Mouse (Mus musculus) neural tube, embryonic 13.5 days (tissue): ENCODE results near the gene Supt6. TPM values are rescaled to one million over a fixed set of nuclear protein-coding genes. Genes with fewer than 3 reads are reported as not detected.
A peak's percentile ranks its signal among the peaks of the same experiment; 100 is the strongest.

ENCODE experiments used
- ATAC-seq: fragments of 200-750 bp; cut with Nextera tagmentation; 2 replicates; pipeline ENCODE4 v1.8.0; 2017; ENCODE audit warnings: low read depth, mild to moderate bottlenecking, moderate TSS enrichment, moderate library complexity
- H3K27ac ChIP-seq: fragments of 300-500 bp; sonication (generic); replicated peaks from 2 replicates; pipeline ENCODE4 v1.5.1; 2015; ENCODE audit warnings: moderate library complexity, mild to moderate bottlenecking, inconsistent platforms
- H3K27me3 ChIP-seq: fragments of 300-500 bp; sonication (generic); 2 replicates; pipeline ENCODE4 v1.6.1; 2015; ENCODE audit warnings: mild to moderate bottlenecking, inconsistent platforms
- H3K36me3 ChIP-seq: fragments of 300-500 bp; sonication (generic); 2 replicates; pipeline ENCODE4 v1.6.1; 2015; ENCODE audit warnings: mild to moderate bottlenecking, inconsistent platforms
- H3K4me1 ChIP-seq: fragments of 300-500 bp; sonication (generic); replicated peaks from 2 replicates; pipeline ENCODE4 v1.6.1; 2015; ENCODE audit warnings: inconsistent platforms
- H3K4me2 ChIP-seq: fragments of 300-500 bp; sonication (generic); 2 replicates; pipeline ENCODE4 v1.6.1; 2015; ENCODE audit warnings: inconsistent platforms, mild to moderate bottlenecking, moderate library complexity
- H3K4me3 ChIP-seq: fragments of 300-500 bp; sonication (generic); 2 replicates; pipeline ENCODE4 v1.5.1; 2015; ENCODE audit warnings: mild to moderate bottlenecking, inconsistent platforms
- H3K9ac ChIP-seq: fragments of 300-500 bp; sonication (generic); 2 replicates; pipeline ENCODE4 v1.6.1; 2015; ENCODE audit warnings: moderate library complexity, mild to moderate bottlenecking, inconsistent platforms
- H3K9me3 ChIP-seq: fragments of 300-500 bp; sonication (generic); 2 replicates; pipeline ENCODE4 v1.6.1; 2016; ENCODE audit warnings: inconsistent platforms
- WGBS: fragments of 180-500 bp; shearing (Covaris S2); methylation state at CpG from one replicate; pipeline ENCODE4 v1.1.7; 2015; 5-methylcytosine and 5-hydroxymethylcytosine counted together
- microRNA-seq: library from miRNA; unstranded; fragments of <30 nt; microRNA quantifications from one replicate; pipeline ENCODE4, GENCODE M21; 2016
- polyA plus RNA-seq: library from polyadenylated mRNA; unstranded; fragments of >200 nt; fragmentation: Nextera tagmentation; extraction: Ambion mirVana; gene quantifications from 2 replicates; pipeline ENCODE4 v1.2.1, GENCODE M21; 2015

Gene Supt6
- polyA plus RNA-seq, 1 experiment from 2014 or later = 28.2 TPM

GRCm38 (mm10) chr11:78161169-78161568 lies 84.6 kb downstream of the Supt6 start:
- Histone ChIP-seq H3K9ac (peak overlapping the region; percentile 22; the same call in 1 of the 2 replicates), H3K4me1 (peaks cover 72% of the 10 kb centered on the region), H3K36me3 (peaks cover 62% of the 10 kb centered on the region), H3K4me3 (no peak overlapping the region), H3K4me2 (no peak overlapping the region), H3K27ac (peak overlapping the region; percentile 99; the same call in 1 of the 2 replicates), H3K27me3 (no peaks in the 10 kb centered on the region), H3K9me3 (no peaks in the 10 kb centered on the region)
- no peak for ATAC-seq
- WGBS = 93% methylated on average over 14 of the region's 14 CpGs

- Histone ChIP-seq H3K9ac (peak overlapping the region; percentile 22; the same call in 1 of the 2 replicates), H3K4me2 (no peak overlapping the region), H3K9me3 (no peaks in the 10 kb centered on the region), H3K27me3 (no peaks in the 10 kb centered on the region), H3K27ac (no peak overlapping the region), H3K36me3 (peaks cover 67% of the 10 kb centered on the region), H3K4me3 (no peak overlapping the region), H3K4me1 (peaks cover 67% of the 10 kb centered on the region)
- WGBS = 97% methylated on average over 3 of the region's 3 CpGs
- ATAC-seq = no peak
Observed at GRCm38 (mm10) chr11:78160675-78161074, 85.1 kb downstream of the Supt6 start.

- Histone ChIP-seq H3K27ac (0 out of 2 replicates have a peak overlapping the region, but pooled peaks have one; percentile 38), H3K27me3 (no peaks in the 10 kb centered on the region), H3K4me1 (peaks cover 68% of the 10 kb centered on the region), H3K36me3 (peaks cover 72% of the 10 kb centered on the region), H3K4me2 (no peak overlapping the region), H3K9me3 (no peaks in the 10 kb centered on the region), H3K9ac (no peak overlapping the region), H3K4me3 (no peak overlapping the region)
- no peak for ATAC-seq
- WGBS = 90% methylated on average over 18 of the region's 18 CpGs
Observed at GRCm38 (mm10) chr11:78160171-78160570, 85.6 kb downstream of the Supt6 start.

- Histone ChIP-seq H3K4me2 (no peak overlapping the region), H3K4me3 (no peak overlapping the region), H3K36me3 (peaks cover 78% of the 10 kb centered on the region), H3K27ac (peak overlapping the region; percentile 38; the same call in 1 of the 2 replicates), H3K9ac (no peak overlapping the region), H3K27me3 (no peaks in the 10 kb centered on the region), H3K9me3 (no peaks in the 10 kb centered on the region), H3K4me1 (peaks cover 74% of the 10 kb centered on the region)
- no peak for ATAC-seq
- WGBS = 73% methylated on average over 7 of the region's 7 CpGs
Observed at GRCm38 (mm10) chr11:78159557-78159956, 86.2 kb downstream of the Supt6 start.

- Histone ChIP-seq H3K4me1 (peaks cover 79% of the 10 kb centered on the region), H3K36me3 (peaks cover 82% of the 10 kb centered on the region), H3K4me3 (no peak overlapping the region), H3K27me3 (no peaks in the 10 kb centered on the region), H3K4me2 (no peak overlapping the region), H3K9me3 (no peaks in the 10 kb centered on the region), H3K27ac (no peak overlapping the region), H3K9ac (no peak overlapping the region)
- 30% methylated on average over 2 of the region's 2 CpGs for WGBS
- ATAC-seq = 0 out of 2 replicates have a peak, but pooled peaks have one; percentile 13
Observed at GRCm38 (mm10) chr11:78159096-78159495, 86.7 kb downstream of the Supt6 start.

Small RNA genes lying within 50 kb of the gene (microRNA-seq; reads per million reads assigned to microRNA genes)
- gene Mir7653 = not detected

Other genes with a start within 250 kb of the Supt6 start
- gene Dhrs13, start 213.7 kb downstream of the Supt6 start, polyA plus RNA-seq = 32.7 and 40.0 TPM in 2 replicates
- gene Flot2, start 208.1 kb downstream of the Supt6 start, polyA plus RNA-seq = 98.0 and 104 TPM in 2 replicates
- 29.8 and 31.3 TPM in 2 replicates for gene Eral1, start 165.6 kb downstream of the Supt6 start, polyA plus RNA-seq
- gene Fam222b, start 151.3 kb downstream of the Supt6 start, polyA plus RNA-seq = 27.3 and 28.8 TPM in 2 replicates
- 128 and 131 TPM in 2 replicates for gene Traf4, start 80.4 kb downstream of the Supt6 start, polyA plus RNA-seq
- 8.2 and 8.3 TPM in 2 replicates for gene Nek8, start 69.3 kb downstream of the Supt6 start, polyA plus RNA-seq
- 10.2 and 11.1 TPM in 2 replicates for gene Tlcd1, start 69.3 kb downstream of the Supt6 start, polyA plus RNA-seq
- gene Rpl23a, start 62.4 kb downstream of the Supt6 start, polyA plus RNA-seq = 930 and 991 TPM in 2 replicates
- gene Rab34, start 57.6 kb downstream of the Supt6 start, polyA plus RNA-seq = 58.8 and 60.3 TPM in 2 replicates
- gene Proca1, start 52.6 kb downstream of the Supt6 start, polyA plus RNA-seq = 1.7 and 2.3 TPM in 2 replicates
- 89.9 and 90.1 TPM in 2 replicates for gene Sdf2, start 241 bp downstream of the Supt6 start, polyA plus RNA-seq
- gene 2610507B11Rik, start 15.8 kb upstream of the Supt6 start, polyA plus RNA-seq = 57.9 and 64.2 TPM in 2 replicates
- 0.19 and 0.25 TPM in 2 replicates for gene BC030499, start 44.9 kb upstream of the Supt6 start, polyA plus RNA-seq
- 7.0 and 8.2 TPM in 2 replicates for gene Spag5, start 55.5 kb upstream of the Supt6 start, polyA plus RNA-seq
- gene Aldoc, start 77.0 kb upstream of the Supt6 start, polyA plus RNA-seq = 143 and 149 TPM in 2 replicates
- 79.6 and 79.7 TPM in 2 replicates for gene Pigs, start 82.4 kb upstream of the Supt6 start, polyA plus RNA-seq
- gene Unc119, start 97.5 kb upstream of the Supt6 start, polyA plus RNA-seq = 80.0 and 81.9 TPM in 2 replicates
- not detected in 2 replicates for gene Foxn1, start 140.6 kb upstream of the Supt6 start, polyA plus RNA-seq
- gene Slc13a2, start 176.2 kb upstream of the Supt6 start, polyA plus RNA-seq = not detected in 2 replicates
- gene Slc46a1, start 219.7 kb upstream of the Supt6 start, polyA plus RNA-seq = 16.5 and 16.9 TPM in 2 replicates